Mouse (Mus musculus) neural tube, embryonic 14.5 days (tissue): ENCODE measurements around the gene Cdx4. TPM values are rescaled to one million over a fixed set of nuclear protein-coding genes. Genes with fewer than 3 reads are reported as not detected.
A peak's percentile ranks its signal among the peaks of the same experiment; 100 is the strongest.

Source experiments
- ATAC-seq: fragments of 200-750 bp; cut with Nextera tagmentation; 2 replicates; pipeline ENCODE4 v1.8.0; 2017; ENCODE audit warnings: low read depth, mild to moderate bottlenecking, moderate TSS enrichment, moderate library complexity
- H3K27ac ChIP-seq: fragments of 300-500 bp; sonication (generic); 2 replicates; pipeline ENCODE4 v1.5.1; 2014; ENCODE audit warnings: low read depth, mild to moderate bottlenecking, control low read depth, low read length, moderate library complexity, mixed read lengths
- H3K27me3 ChIP-seq: fragments of 300-500 bp; sonication (generic); 2 replicates; pipeline ENCODE4 v1.6.1; 2014; ENCODE audit warnings: low read length; ENCODE audit not compliant: control insufficient read depth, insufficient read depth
- H3K36me3 ChIP-seq: fragments of 300-500 bp; sonication (generic); 2 replicates; pipeline ENCODE4 v1.6.1; 2014; ENCODE audit warnings: low read length, mixed read lengths; ENCODE audit not compliant: control insufficient read depth, insufficient read depth
- H3K4me1 ChIP-seq: fragments of 300-500 bp; sonication (generic); 2 replicates; pipeline ENCODE4 v1.6.1; 2014; ENCODE audit warnings: low read length; ENCODE audit not compliant: control insufficient read depth, insufficient read depth
- H3K4me2 ChIP-seq: fragments of 300-500 bp; sonication (generic); 2 replicates; pipeline ENCODE4 v1.6.1; 2014; ENCODE audit warnings: mild to moderate bottlenecking, low read depth, low read length, control low read depth
- H3K4me3 ChIP-seq: fragments of 300-500 bp; sonication (generic); 2 replicates; pipeline ENCODE4 v1.5.1; 2014; ENCODE audit warnings: low read depth, low read length, control low read depth, mixed read lengths
- H3K9ac ChIP-seq: fragments of 300-500 bp; sonication (generic); replicated peaks from 2 replicates; pipeline ENCODE4 v1.6.1; 2014; ENCODE audit warnings: low read depth, mild to moderate bottlenecking, control low read depth, low read length, mixed read lengths
- H3K9me3 ChIP-seq: fragments of 300-500 bp; sonication (generic); 2 replicates; pipeline ENCODE4 v1.6.1; 2016; ENCODE audit warnings: low read length; ENCODE audit not compliant: control insufficient read depth
- WGBS: fragments of 180-500 bp; shearing (Covaris S2); extraction: QIAGEN DNeasy Blood & Tissue Kit; methylation state at CpG from one replicate; pipeline ENCODE4 v1.1.7; 2014; 5-methylcytosine and 5-hydroxymethylcytosine counted together
- polyA plus RNA-seq: library from polyadenylated mRNA; unstranded; fragments of >200 nt; fragmentation: Nextera tagmentation; extraction: Ambion mirVana; gene quantifications from 2 replicates; pipeline ENCODE4 v1.2.1, GENCODE M21; 2014

Gene Cdx4
- polyA plus RNA-seq: not detected in 2 replicates

GRCm38 (mm10) chrX:103321146-103321545 is at the start of gene Cdx4:
Gene Cdx4 (plus strand): TSS chrX:103321398.
- H3K4me1 ChIP-seq: no peaks in the 10 kb centered on the region
- no peak for ATAC-seq
- no peak within 1 kb of the TSS for H3K4me3 ChIP-seq
- peak within 1 kb of the TSS; percentile 24; the same call in 1 of the 2 replicates for H3K4me2 ChIP-seq
- no peak within 1 kb of the TSS for H3K9ac ChIP-seq
- no peaks in the 10 kb centered on the region for H3K9me3 ChIP-seq
- no peaks in the 10 kb centered on the region for H3K36me3 ChIP-seq
- H3K27ac ChIP-seq: no peak within 1 kb of the TSS
- H3K27me3 ChIP-seq: peaks cover 19% of the 10 kb centered on the region
- WGBS: 26% methylated on average over 13 of the region's 13 CpGs

DNA sequence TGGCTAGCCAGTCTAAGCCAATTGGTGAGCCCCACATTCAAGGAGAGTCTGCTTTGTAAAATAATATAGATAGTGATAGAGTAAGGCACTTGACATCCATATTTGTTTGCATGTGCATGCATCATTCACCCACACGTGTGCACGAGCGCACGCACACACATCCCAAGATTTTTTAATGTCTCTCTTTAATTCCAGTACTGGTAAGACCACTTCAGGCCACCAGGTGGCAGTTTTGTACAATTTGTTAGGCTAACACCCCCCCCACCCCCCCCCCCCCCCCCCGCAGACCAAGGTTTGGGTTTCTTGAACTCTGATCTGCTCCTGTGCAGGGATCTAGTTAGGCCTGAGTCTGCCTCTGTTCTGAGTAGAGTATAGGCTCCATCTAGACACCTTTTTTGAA is 46.9 kb upstream of the Cdx4 start:
- no peak overlapping the region for H3K9ac ChIP-seq
- no peak overlapping the region for H3K4me3 ChIP-seq
- no peak overlapping the region for H3K4me2 ChIP-seq
- no peaks in the 10 kb centered on the region for H3K9me3 ChIP-seq
- 85% methylated on average over 4 of the region's 5 CpGs for WGBS
- H3K27ac ChIP-seq: no peak overlapping the region
- H3K36me3 ChIP-seq: no peaks in the 10 kb centered on the region
- H3K4me1 ChIP-seq: no peaks in the 10 kb centered on the region
- ATAC-seq: no peak
- no peaks in the 10 kb centered on the region for H3K27me3 ChIP-seq

GRCm38 (mm10) chrX:103286899-103287722 is 34.1 kb upstream of the Cdx4 start:
- peak; percentile 33; the same call in 1 of the 2 replicates for ATAC-seq
- Histone ChIP-seq H3K4me1 (no peaks in the 10 kb centered on the region), H3K4me3 (no peak overlapping the region), H3K9me3 (no peaks in the 10 kb centered on the region), H3K36me3 (no peaks in the 10 kb centered on the region), H3K27ac (no peak overlapping the region), H3K9ac (no peak overlapping the region), H3K4me2 (no peak overlapping the region), H3K27me3 (peaks cover 2% of the 10 kb centered on the region; the same call in 1 of the 2 replicates)
- 42% methylated on average over 4 of the region's 4 CpGs for WGBS

- Histone ChIP-seq H3K9ac (no peak overlapping the region), H3K4me2 (no peak overlapping the region), H3K27me3 (no peaks in the 10 kb centered on the region; the same call in 1 of the 2 replicates), H3K9me3 (no peaks in the 10 kb centered on the region), H3K27ac (no peak overlapping the region), H3K4me1 (no peaks in the 10 kb centered on the region), H3K36me3 (no peaks in the 10 kb centered on the region), H3K4me3 (no peak overlapping the region)
- ATAC-seq: peak; percentile 53; the same call in 1 of the 2 replicates
- WGBS: 18% methylated on average over 10 of the region's 10 CpGs
These were observed 33.3 kb upstream of the Cdx4 start for GRCm38 (mm10) chrX:103287846-103288377.

DNA sequence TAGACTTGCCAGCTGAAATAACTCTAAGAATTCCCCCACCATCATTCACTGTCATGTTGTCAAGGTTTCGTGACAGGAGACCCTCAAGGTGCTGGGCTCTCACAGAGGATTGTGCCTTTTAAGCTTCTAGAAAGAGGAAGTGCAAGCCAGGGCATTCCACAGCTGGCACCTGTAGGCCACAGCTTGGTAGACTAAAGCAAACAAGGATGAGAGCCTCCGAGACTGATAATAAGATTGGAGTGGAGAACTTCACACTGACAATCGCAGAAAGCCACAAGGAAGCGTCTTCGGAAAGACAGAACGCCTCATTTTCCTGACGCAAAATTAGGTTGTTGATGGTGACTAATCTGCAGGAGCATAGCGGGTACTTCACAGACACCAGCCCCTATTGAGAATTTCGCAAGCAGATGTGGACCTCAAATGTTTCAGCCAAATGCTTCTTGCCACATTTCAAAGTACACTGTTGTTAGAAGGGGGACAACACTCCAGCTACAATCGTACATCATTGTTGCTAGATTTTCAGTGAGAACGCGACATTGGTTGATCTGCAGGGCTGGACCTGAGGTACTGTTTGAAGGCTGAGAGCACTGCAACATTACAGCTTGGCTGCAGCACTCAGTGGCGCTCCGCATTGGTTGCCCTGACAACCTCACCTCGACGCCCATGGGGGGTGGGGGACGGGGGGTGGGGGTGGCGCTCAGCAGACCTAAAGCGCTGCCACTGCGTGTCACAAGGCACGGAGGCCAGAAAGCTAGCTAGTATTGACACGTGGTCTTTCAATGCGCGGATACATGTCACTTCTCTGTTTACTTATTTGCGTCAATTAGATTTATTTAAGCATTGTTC is 32.5 kb upstream of the Cdx4 start:
- Histone ChIP-seq H3K9ac (no peak overlapping the region), H3K4me1 (no peaks in the 10 kb centered on the region), H3K27me3 (no peaks in the 10 kb centered on the region; the same call in 1 of the 2 replicates), H3K4me2 (peak overlapping the region; percentile 33), H3K9me3 (no peaks in the 10 kb centered on the region), H3K4me3 (peak overlapping the region; percentile 4; the same call in 1 of the 2 replicates), H3K36me3 (no peaks in the 10 kb centered on the region), H3K27ac (no peak overlapping the region)
- 20% methylated on average over 25 of the region's 25 CpGs for WGBS
- peak; percentile 96 for ATAC-seq

GRCm38 (mm10) chrX:103298937-103299336 is 22.3 kb upstream of the Cdx4 start:
- Histone ChIP-seq H3K27me3 (no peaks in the 10 kb centered on the region), H3K4me2 (no peak overlapping the region), H3K4me1 (no peaks in the 10 kb centered on the region), H3K4me3 (no peak overlapping the region), H3K9ac (no peak overlapping the region), H3K36me3 (no peaks in the 10 kb centered on the region), H3K27ac (no peak overlapping the region), H3K9me3 (no peaks in the 10 kb centered on the region)
- 80% methylated on average over 4 of the region's 4 CpGs for WGBS
- no peak for ATAC-seq

DNA sequence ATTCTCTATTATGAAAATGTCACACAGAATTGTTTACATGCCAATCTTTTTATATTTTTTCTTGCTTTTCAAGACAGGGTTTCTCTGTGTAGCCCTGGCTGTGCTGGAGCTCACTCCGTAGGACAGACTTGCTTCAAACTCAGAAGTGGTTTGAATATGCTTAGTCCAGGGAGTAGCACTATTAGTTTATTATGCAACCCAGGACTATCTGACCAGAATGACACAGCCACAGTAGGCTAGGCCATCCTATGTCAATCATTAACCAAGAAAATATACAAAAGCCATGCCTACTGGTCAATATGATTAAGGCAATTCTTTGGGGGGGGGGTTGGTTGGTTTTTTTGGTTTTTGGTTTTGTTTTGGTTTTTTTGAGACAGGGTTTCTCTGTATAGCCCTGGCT is 12.9 kb upstream of the Cdx4 start:
- H3K4me1 ChIP-seq: no peaks in the 10 kb centered on the region
- WGBS: 88% methylated on average over 1 of the region's 1 CpGs
- ATAC-seq: no peak
- no peak overlapping the region for H3K27ac ChIP-seq
- no peaks in the 10 kb centered on the region for H3K9me3 ChIP-seq
- H3K4me2 ChIP-seq: no peak overlapping the region
- no peaks in the 10 kb centered on the region for H3K36me3 ChIP-seq
- peaks cover 3% of the 10 kb centered on the region; the same call in 1 of the 2 replicates for H3K27me3 ChIP-seq
- H3K9ac ChIP-seq: no peak overlapping the region
- H3K4me3 ChIP-seq: no peak overlapping the region

- 82% methylated on average over 3 of the region's 3 CpGs for WGBS
- ATAC-seq: no peak
- H3K27me3 ChIP-seq: peaks cover 3% of the 10 kb centered on the region; the same call in 1 of the 2 replicates
These were observed 9.5 kb upstream of the Cdx4 start for GRCm38 (mm10) chrX:103311723-103312122.

More at GRCm38 (mm10) chrX:103311723-103312122, 9.5 kb upstream of the Cdx4 start:
- no peaks in the 10 kb centered on the region for H3K4me1 ChIP-seq
- H3K9ac ChIP-seq: no peak overlapping the region
- no peak overlapping the region for H3K4me2 ChIP-seq
- H3K27ac ChIP-seq: no peak overlapping the region
- no peaks in the 10 kb centered on the region for H3K36me3 ChIP-seq
- H3K4me3 ChIP-seq: no peak overlapping the region
- H3K9me3 ChIP-seq: no peaks in the 10 kb centered on the region
